ENCODE assay signal across 8 mouse cellular contexts in genomic region chr7:4546591-4547131, GRCm38 (mm10). TPM values are rescaled to one million over a fixed set of nuclear protein-coding genes. Genes with fewer than 3 reads are reported as not detected.
DNase-seq lines count a peak whose midpoint lies in the region; ATAC-seq and TF ChIP-seq lines count a peak whose summit lies in the region.

No protein-coding gene starts in this region.

- peak; percentile 92 for ATAC-seq in frontal cortex, adult (ENCODE audit: low TSS enrichment)
- ATAC-seq in hindbrain, embryonic 14.5 days (ENCODE audit: low FRiP score), result peak; percentile 91
- ATAC-seq in lung, embryonic 16.5 days (ENCODE audit: low read depth), result peak; percentile 72
- no peak for ATAC-seq in monocyte, adult 5-6 weeks (replicated peaks; ENCODE audit: insufficient number of reproducible peaks, low FRiP score, low TSS enrichment, poor library complexity, severe bottlenecking)

- no peaks in the 10 kb centered on the region for H3K9me3 ChIP-seq in ES-E14 (ENCODE audit: control insufficient read depth, insufficient read depth, low read depth, low read length)
- H3K9me3 ChIP-seq in hindbrain, embryonic 14.5 days (ENCODE audit: control insufficient read depth, low read length), result no peaks in the 10 kb centered on the region
- no peaks in the 10 kb centered on the region for H3K9me3 ChIP-seq in lung, embryonic 16.5 days (ENCODE audit: control insufficient read depth, low read length)

- H3K4me1 ChIP-seq in ES-E14 (ENCODE audit: control insufficient read depth in 2 of 2, insufficient read depth in 2 of 2, low read length in 2 of 2, poor library complexity in 1 of 2), result peaks cover 0 to 9% of the 10 kb centered on the region in 2 experiments; a peak in 1 of 4 replicates
- H3K4me1 ChIP-seq in hindbrain, embryonic 14.5 days (replicated peaks; ENCODE audit: control insufficient read depth, insufficient read depth, low read length), result peaks cover 15% of the 10 kb centered on the region
- H3K4me1 ChIP-seq in lung, embryonic 16.5 days (replicated peaks; ENCODE audit: control insufficient read depth, insufficient read depth, low read length), result peaks cover 5% of the 10 kb centered on the region

- under 1% methylated on average over 26 of the region's 26 CpGs for WGBS in hindbrain, embryonic 14.5 days
- WGBS in lung, embryonic 16.5 days, result 1% methylated on average over 26 of the region's 26 CpGs

- DNase-seq in ES-E14 (ENCODE audit: low read depth, low spot score), result peak; percentile 84
- DNase-seq in cerebellum, adult 9-11 months, result peak; percentile 86
- DNase-seq in hindbrain, embryonic 14.5 days (ENCODE audit: low spot score), result peak; percentile 92
- DNase-seq in layer of hippocampus, postnatal 25 days (ENCODE audit: extremely low spot score in 1 of 2, low spot score in 1 of 2), result peak; percentile 91 to 92
- DNase-seq in retina, postnatal 1 day, result peak; percentile 94

- H3K27me3 ChIP-seq in hindbrain, embryonic 14.5 days (ENCODE audit: control insufficient read depth, insufficient read depth, low read length), result no peaks in the 10 kb centered on the region
- H3K27me3 ChIP-seq in lung, embryonic 16.5 days (ENCODE audit: control insufficient read depth, insufficient read depth, low read depth, low read length), result peaks cover 3% of the 10 kb centered on the region; the same call in 1 of the 2 replicates

- peak overlapping the region; percentile 19 to 44 for H3K4me3 ChIP-seq in ES-E14 (ENCODE audit: insufficient read depth in 1 of 2, low read depth in 1 of 2, low read length in 2 of 2, poor library complexity in 1 of 2, severe bottlenecking in 1 of 2)
- peak overlapping the region; percentile 62 for H3K4me3 ChIP-seq in hindbrain, embryonic 14.5 days (replicated peaks; ENCODE audit: low read length)
- peak overlapping the region; percentile 39 for H3K4me3 ChIP-seq in lung, embryonic 16.5 days (ENCODE audit: low read length)

- no peaks in the 10 kb centered on the region for H3K36me3 ChIP-seq in ES-E14 (ENCODE audit: control insufficient read depth, insufficient read depth, low read length, poor library complexity, severe bottlenecking)
- H3K36me3 ChIP-seq in hindbrain, embryonic 14.5 days (replicated peaks; ENCODE audit: control insufficient read depth, insufficient read depth), result peaks cover 18% of the 10 kb centered on the region
- no peaks in the 10 kb centered on the region for H3K36me3 ChIP-seq in lung, embryonic 16.5 days (ENCODE audit: control insufficient read depth, insufficient read depth, low read length)

- no peak overlapping the region for H3K27ac ChIP-seq in ES-E14 (ENCODE audit: insufficient read depth, low read depth, low read length, poor library complexity, severe bottlenecking)
- peak overlapping the region; percentile 93 for H3K27ac ChIP-seq in hindbrain, embryonic 14.5 days
- H3K27ac ChIP-seq in lung, embryonic 16.5 days (ENCODE audit: low read length), result no peak overlapping the region

- in situ Hi-C loops in ES-E14 (cut with MboI; ENCODE audit: low sequenced_read_pairs in 2 of 2, unreplicated experiment in 2 of 2), result loop anchor here in 1 of 2 experiments (10.0 kb wide), 1 partner anchor 368 kb away; the partner anchor contains the start of gene Zfp628

- H3K9ac ChIP-seq in ES-E14 (ENCODE audit: insufficient read depth, low read depth, low read length, poor library complexity, severe bottlenecking), result peak overlapping the region; percentile 51; the same call in 1 of the 2 replicates
- H3K9ac ChIP-seq in hindbrain, embryonic 14.5 days, result peak overlapping the region; percentile 80
- H3K9ac ChIP-seq in lung, embryonic 16.5 days (ENCODE audit: low read length), result no peak overlapping the region

- H3K4me2 ChIP-seq in hindbrain, embryonic 14.5 days (replicated peaks), result peak overlapping the region; percentile 71
- H3K4me2 ChIP-seq in lung, embryonic 16.5 days (ENCODE audit: low read depth, low read length), result peak overlapping the region; percentile 65

TF ChIP-seq in ES-E14, 5 proteins besides CTCF, POLR2A, EP300 and RAD21:
- TF ChIP-seq CHD2 (IDR thresholded peaks at IDR 0.05; ENCODE audit: low read depth, low read length) (0 out of 2 replicates have a peak, but pooled peaks have one; percentile 47), ZC3H11A (IDR thresholded peaks at IDR 0.05; ENCODE audit: borderline replicate concordance, low read depth, low read length) (no peak)

RNA-seq across cellular contexts. Expression of gene Syt5, which starts 0.7 kb away (rescaled TPM):
- total RNA-seq in ES-E14 (2012; rRNA removed), result 3.0 and 8.7 TPM in 2 replicates
- polyA plus RNA-seq in hindbrain, embryonic 14.5 days (2014; fragmentation: Nextera tagmentation; extraction: Ambion mirVana), result 77.0 and 90.9 TPM in 2 replicates
- 100 to 1,000 TPM; 213 to 232 TPM for total RNA-seq in layer of hippocampus, postnatal 25 days (2021)
- 5.5 and 8.3 TPM in 2 replicates for polyA plus RNA-seq in lung, embryonic 16.5 days (2015; fragmentation: Nextera tagmentation; extraction: Ambion mirVana)
- not detected in 3 replicates for total RNA-seq in monocyte, adult 5-6 weeks (2017)

RNA-seq across cellular contexts. Expression of gene Dnaaf3, which starts 14.4 kb away (rescaled TPM):
- total RNA-seq in ES-E14 (2012; rRNA removed), result 3.1 and 6.3 TPM in 2 replicates
- polyA plus RNA-seq in hindbrain, embryonic 14.5 days (2014; fragmentation: Nextera tagmentation; extraction: Ambion mirVana), result 1.0 and 1.5 TPM in 2 replicates
- under 1 TPM; 0.34 to 0.38 TPM for total RNA-seq in layer of hippocampus, postnatal 25 days (2021)
- 4.7 TPM in 2 replicates for polyA plus RNA-seq in lung, embryonic 16.5 days (2015; fragmentation: Nextera tagmentation; extraction: Ambion mirVana)
- total RNA-seq in monocyte, adult 5-6 weeks (2017), result 0.85 to 2.0 TPM (median 1.8 TPM) in 3 replicates

RNA-seq across cellular contexts. Expression of gene Tnni3, which starts 22.6 kb away (rescaled TPM):
- 7.8 and 17.9 TPM in 2 replicates for total RNA-seq in ES-E14 (2012; rRNA removed)
- polyA plus RNA-seq in hindbrain, embryonic 14.5 days (2014; fragmentation: Nextera tagmentation; extraction: Ambion mirVana), result 0.36 and 0.46 TPM in 2 replicates
- total RNA-seq in layer of hippocampus, postnatal 25 days (2021), result under 1 TPM in 1 of 2 experiments, not detected in 1; 0.44 TPM
- 77.2 and 102 TPM in 2 replicates for polyA plus RNA-seq in lung, embryonic 16.5 days (2015; fragmentation: Nextera tagmentation; extraction: Ambion mirVana)
- total RNA-seq in monocyte, adult 5-6 weeks (2017), result 6.1 to 6.3 TPM in 2 of 3 replicates, not detected in the other

RNA-seq across cellular contexts. Expression of gene Tnnt1, which starts 30.5 kb away (rescaled TPM):
- 6.3 and 8.4 TPM in 2 replicates for total RNA-seq in ES-E14 (2012; rRNA removed)
- 1.8 and 3.9 TPM in 2 replicates for polyA plus RNA-seq in hindbrain, embryonic 14.5 days (2014; fragmentation: Nextera tagmentation; extraction: Ambion mirVana)
- total RNA-seq in layer of hippocampus, postnatal 25 days (2021), result 1 to 10 TPM; 1.5 to 1.9 TPM
- polyA plus RNA-seq in lung, embryonic 16.5 days (2015; fragmentation: Nextera tagmentation; extraction: Ambion mirVana), result 28.6 and 34.6 TPM in 2 replicates
- total RNA-seq in monocyte, adult 5-6 weeks (2017), result not detected in 3 replicates

RNA-seq across cellular contexts. Expression of gene Ppp1r12c, which starts 45.2 kb away (rescaled TPM):
- total RNA-seq in ES-E14 (2012; rRNA removed), result 83.2 and 126 TPM in 2 replicates
- 50.1 and 54.7 TPM in 2 replicates for polyA plus RNA-seq in hindbrain, embryonic 14.5 days (2014; fragmentation: Nextera tagmentation; extraction: Ambion mirVana)
- total RNA-seq in layer of hippocampus, postnatal 25 days (2021), result 100 to 1,000 TPM; 128 to 167 TPM
- 20.1 and 21.0 TPM in 2 replicates for polyA plus RNA-seq in lung, embryonic 16.5 days (2015; fragmentation: Nextera tagmentation; extraction: Ambion mirVana)
- total RNA-seq in monocyte, adult 5-6 weeks (2017), result 272 to 296 TPM (median 283 TPM) in 3 replicates

Comparison
In these comparisons a context has a peak if more than half of its experiments do, and no peak if none do; other contexts are left out.
1. RNA of gene Syt5, which starts 0.7 kb away (total RNA-seq): 213 to 232 TPM in layer of hippocampus, postnatal 25 days; 3.0 to 8.7 TPM in ES-E14 and not detected in monocyte, adult 5-6 weeks; every median in the first group is over 10 times any median in the second.
2. Peak in every context shown above with its lines, with median percentiles within 50 percentile points of each other: DNase-seq and H3K4me3 ChIP-seq.